ENCODE assay signal across 9 mouse cellular contexts in the genomic region with DNA sequence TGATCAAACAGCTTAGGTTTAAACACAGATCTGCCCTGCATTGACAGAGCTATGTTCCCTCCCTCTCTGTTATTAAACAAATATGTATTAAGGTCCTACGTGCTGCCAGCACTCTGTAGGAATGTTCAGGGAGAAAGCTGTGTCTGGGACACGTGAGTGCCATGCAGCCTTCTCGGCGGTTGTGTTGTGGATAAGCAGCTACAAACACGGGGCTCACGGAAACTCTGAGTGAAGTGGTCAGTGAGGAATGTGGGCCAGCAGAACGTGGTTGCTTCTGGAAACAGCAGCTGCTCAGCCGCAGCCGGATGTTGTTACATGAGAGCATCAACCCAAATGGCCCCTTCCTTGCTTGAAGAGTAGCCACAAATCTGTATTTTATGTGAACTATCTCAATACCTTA.
A peak's percentile ranks its signal among the peaks of the same experiment; 100 is the strongest.
DNase-seq lines count a peak whose midpoint lies in the region; ATAC-seq and TF ChIP-seq lines count a peak whose summit lies in the region.
"Had no signal": no experiment of that assay in that cellular context is flagged by ENCODE, and none has a peak within 500 bp of the region (broad histone marks: within the 10 kb centered on the region; RNA-seq: fewer than 3 reads in every experiment).

No protein-coding gene starts in this region.

- 0 out of 2 replicates have a peak, but pooled peaks cover 3% of the 10 kb centered on the region for H3K27me3 ChIP-seq in limb, embryonic 13.5 days
- H3K27me3 ChIP-seq in small intestine, adult 2 months (ENCODE audit: control insufficient read depth, insufficient read depth, low read length) = no peaks in the 10 kb centered on the region
- H3K27me3 ChIP-seq: hindbrain, embryonic 15.5 days had no signal

- WGBS in limb, embryonic 13.5 days = 50% methylated on average over 9 of the region's 9 CpGs
- 18% methylated on average over 9 of the region's 9 CpGs for WGBS in small intestine, adult 2 months

- no peak overlapping the region for H3K9ac ChIP-seq in limb, embryonic 13.5 days
- H3K9ac ChIP-seq: hindbrain, embryonic 15.5 days had no signal

- H3K27ac ChIP-seq in limb, embryonic 13.5 days = no peak overlapping the region
- 0 out of 2 replicates have a peak overlapping the region, but pooled peaks have one; percentile 9 for H3K27ac ChIP-seq in small intestine, adult 2 months (ENCODE audit: insufficient read depth, low read depth, low read length)
- H3K27ac ChIP-seq: hindbrain, embryonic 15.5 days had no signal

- TF ChIP-seq POLR2A in small intestine, adult 2 months (IDR thresholded peaks at IDR 0.05; ENCODE audit: low read depth, low read length) = no peak

- peak; percentile 95 for DNase-seq in heart, adult 11 months
- DNase-seq in heart, adult 8-10 months (ENCODE audit: low spot score) = no peak
- peak; percentile 35 for DNase-seq in gastrocnemius, postnatal 25 days
- no peak for DNase-seq in left cerebral cortex, postnatal 14 days (ENCODE audit: low spot score in 2 of 2)
- no peak for DNase-seq in frontal cortex, adult 2 months (ENCODE audit: extremely low spot score in 1 of 2, low spot score in 1 of 2)
- no peak for DNase-seq in cerebellum, postnatal 25 days

- H3K4me1 ChIP-seq in limb, embryonic 13.5 days = 0 out of 2 replicates have a peak, but pooled peaks cover 7% of the 10 kb centered on the region
- H3K4me1 ChIP-seq in small intestine, adult 2 months (ENCODE audit: control insufficient read depth, insufficient read depth, insufficient read length, low read length) = 0 out of 2 replicates have a peak, but pooled peaks cover 2% of the 10 kb centered on the region
- H3K4me1 ChIP-seq: hindbrain, embryonic 15.5 days had no signal

- no peak overlapping the region for H3K4me3 ChIP-seq in limb, embryonic 13.5 days
- no peak overlapping the region for H3K4me3 ChIP-seq in small intestine, adult 2 months (ENCODE audit: low read depth, low read length)
- H3K4me3 ChIP-seq: hindbrain, embryonic 15.5 days had no signal

- ATAC-seq in limb, embryonic 13.5 days (ENCODE audit: low FRiP score, low read depth) = 0 out of 2 replicates have a peak, but pooled peaks have one; percentile 34

- no peaks in the 10 kb centered on the region for H3K36me3 ChIP-seq in limb, embryonic 13.5 days
- no peaks in the 10 kb centered on the region for H3K36me3 ChIP-seq in small intestine, adult 2 months (ENCODE audit: control insufficient read depth, insufficient read depth, low read length)
- H3K36me3 ChIP-seq: hindbrain, embryonic 15.5 days had no signal

- H3K4me2 ChIP-seq in limb, embryonic 13.5 days (replicated peaks) = no peak overlapping the region
- H3K4me2 ChIP-seq: hindbrain, embryonic 15.5 days had no signal

- H3K9me3 ChIP-seq in limb, embryonic 13.5 days = no peaks in the 10 kb centered on the region
- H3K9me3 ChIP-seq: hindbrain, embryonic 15.5 days had no signal

- intact Hi-C loops in left cerebral cortex, postnatal 14 days (cut with DNase I) = no loop called here

- no peak for TF ChIP-seq CTCF in small intestine, adult 2 months (IDR thresholded peaks at IDR 0.05; ENCODE audit: extremely low read depth, insufficient read length, insufficient replicate concordance, low read depth, low read length)

Comparison
In these comparisons a context has a peak if more than half of its experiments do, and no peak if none do; other contexts are left out.
1. DNase-seq: peak in heart, adult 11 months (single experiment) and gastrocnemius, postnatal 25 days (single experiment); none in heart, adult 8-10 months (single experiment), left cerebral cortex, postnatal 14 days (0 of 2), frontal cortex, adult 2 months (0 of 2) and cerebellum, postnatal 25 days (0 of 2).